Mouse (Mus musculus): Measurements from ENCODE around the gene Ftsj3. TPM values are rescaled to one million over a fixed set of nuclear protein-coding genes. Genes with fewer than 3 reads are reported as not detected.

The Ftsj3 gene
- total and polyA plus RNA-seq, 3 experiments: 205 to 308 TPM; not detected in 1

DNA sequence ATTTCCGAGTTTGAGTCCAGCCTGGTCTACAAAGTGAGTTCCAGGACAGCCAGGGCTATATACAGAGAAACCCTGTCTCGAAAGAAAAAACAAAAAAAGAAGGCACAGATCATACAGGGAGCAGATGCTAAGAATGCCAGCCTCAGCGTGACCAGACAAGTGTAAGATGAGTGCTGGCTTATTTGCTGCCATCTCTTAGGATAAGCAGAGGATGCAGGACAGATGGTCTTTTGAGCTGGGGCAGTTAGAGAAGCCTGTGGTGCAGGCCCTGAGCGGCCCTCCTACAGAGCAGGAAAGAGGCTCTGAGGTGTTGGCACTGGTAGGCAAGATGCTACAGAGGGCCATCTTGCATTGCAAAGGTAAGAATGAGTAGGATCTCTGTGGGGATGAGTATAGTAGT, 27.5 kb upstream of the Ftsj3 start:
- TF ChIP-seq HCFC1 (IDR thresholded peaks at IDR 0.05; ENCODE audit: low read depth, low read length) (no peak), UBTF (IDR thresholded peaks at IDR 0.05; ENCODE audit: borderline replicate concordance, insufficient read depth, low read depth, low read length) (no peak), MAFK (IDR thresholded peaks at IDR 0.05; ENCODE audit: borderline replicate concordance, low read depth, low read length) (no peak), RCOR1 (IDR thresholded peaks at IDR 0.05; ENCODE audit: low read depth, low read length) (no peak)
- Histone ChIP-seq H3K79me2 (ENCODE audit: control insufficient read depth, insufficient read depth, low read length, poor library complexity) (no peaks in the 10 kb centered on the region), H3K4me1 (ENCODE audit: control insufficient read depth in 1 of 2, insufficient read depth in 2 of 2, low read length in 2 of 2) (no peaks in the 10 kb centered on the region), H3K9ac (ENCODE audit: control insufficient read depth, low read depth, low read length, poor library complexity, severe bottlenecking) (no peak overlapping the region), H3K36me3 (ENCODE audit: control insufficient read depth in 1 of 2, insufficient read depth in 2 of 2, low read length in 2 of 2) (no peaks in the 10 kb centered on the region), H3K9me3 (replicated peaks; ENCODE audit: insufficient read depth, low read length) (no peaks in the 10 kb centered on the region), H3K27me3 (ENCODE audit: control insufficient read depth in 1 of 2, insufficient read depth in 2 of 2, low read length in 2 of 2) (no peaks in the 10 kb centered on the region), H3K27ac (ENCODE audit: control insufficient read depth, low read depth, low read length) (no peak overlapping the region), H3K4me3 (ENCODE audit: control insufficient read depth in 1 of 2, insufficient read depth in 1 of 2, low read depth in 2 of 2, low read length in 2 of 2) (no peak overlapping the region)
- no peak for DNase-seq (ENCODE audit: low read depth, low spot score)

DNA sequence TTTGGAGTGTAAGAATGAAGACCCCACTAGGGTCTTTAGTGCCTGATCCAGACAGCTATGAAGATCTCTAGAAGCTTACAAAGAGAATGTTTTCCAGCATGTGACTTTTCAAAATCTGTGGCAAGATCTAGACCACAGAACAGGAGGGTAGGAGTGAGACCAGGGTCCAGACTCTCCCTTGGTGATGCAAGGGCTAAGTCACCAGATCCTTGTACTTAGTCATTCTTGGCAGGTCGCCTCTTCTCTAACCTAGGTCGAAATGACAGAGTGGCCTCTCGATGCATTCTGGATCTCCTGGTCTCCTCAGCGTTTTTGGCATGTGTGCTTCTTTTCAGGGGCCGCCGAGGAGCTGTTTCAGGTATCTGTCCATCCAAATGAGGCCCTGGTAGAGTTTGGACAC, 26.6 kb upstream of the Ftsj3 start:
- no peak overlapping the region for H3K27ac ChIP-seq (ENCODE audit: control insufficient read depth, low read depth, low read length)
- no peaks in the 10 kb centered on the region for H3K79me2 ChIP-seq (ENCODE audit: control insufficient read depth, insufficient read depth, low read length, poor library complexity)
- TF ChIP-seq USF2 (IDR thresholded peaks at IDR 0.05; ENCODE audit: borderline replicate concordance in 1 of 2, insufficient read depth in 1 of 2, low read depth in 1 of 2, low read length in 2 of 2) (no peak), ETS1 (IDR thresholded peaks at IDR 0.05; ENCODE audit: low read depth, low read length) (no peak), HCFC1 (IDR thresholded peaks at IDR 0.05; ENCODE audit: low read depth, low read length) (no peak), RCOR1 (IDR thresholded peaks at IDR 0.05; ENCODE audit: low read depth, low read length) (no peak), MAFK (IDR thresholded peaks at IDR 0.05; ENCODE audit: borderline replicate concordance, low read depth, low read length) (no peak), MYC (IDR thresholded peaks at IDR 0.05; ENCODE audit: low read depth, low read length) (no peak), KAT2A (conservative IDR thresholded peaks at IDR 0.05; ENCODE audit: low read depth, low read length) (no peak)
- no peaks in the 10 kb centered on the region for H3K9me3 ChIP-seq (replicated peaks; ENCODE audit: insufficient read depth, low read length)
- no peaks in the 10 kb centered on the region for H3K27me3 ChIP-seq (ENCODE audit: control insufficient read depth in 1 of 2, insufficient read depth in 2 of 2, low read length in 2 of 2)
- H3K9ac ChIP-seq (ENCODE audit: control insufficient read depth, low read depth, low read length, poor library complexity, severe bottlenecking): no peak overlapping the region
- no peak for DNase-seq (ENCODE audit: low read depth, low spot score)
- no peaks in the 10 kb centered on the region for H3K36me3 ChIP-seq (ENCODE audit: control insufficient read depth in 1 of 2, insufficient read depth in 2 of 2, low read length in 2 of 2)
- peaks cover 0 to under 1% of the 10 kb centered on the region in 2 experiments; a peak in 1 of 4 replicates for H3K4me1 ChIP-seq (ENCODE audit: control insufficient read depth in 1 of 2, insufficient read depth in 2 of 2, low read length in 2 of 2)
- no peak overlapping the region for H3K4me3 ChIP-seq (ENCODE audit: control insufficient read depth in 1 of 2, insufficient read depth in 1 of 2, low read depth in 2 of 2, low read length in 2 of 2)

DNA sequence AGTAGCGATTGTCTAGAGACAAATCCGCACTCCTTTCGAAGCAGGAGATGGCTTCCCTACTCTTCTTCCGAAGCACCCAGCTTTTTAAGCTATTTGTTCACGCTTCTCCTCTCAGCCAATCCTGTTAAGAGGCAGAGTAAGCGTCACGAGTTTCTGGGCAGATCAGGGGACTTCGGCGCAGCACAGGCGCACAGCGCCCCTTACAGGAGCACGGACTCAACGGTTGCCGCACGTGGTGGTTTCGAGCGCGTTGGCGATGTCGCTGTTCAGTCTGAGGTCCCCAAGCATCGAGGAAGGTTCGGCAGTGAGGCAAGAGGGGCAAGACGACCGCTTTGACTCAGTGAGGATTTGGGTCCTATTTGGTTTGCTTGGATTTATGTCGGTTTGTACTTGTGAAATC, 20.6 kb upstream of the Ftsj3 start, which contains the start of gene Tcam1:
TSS of gene Tcam1 (plus strand) at position 219 of the 400 bp plus-strand sequence.
- DNase-seq (ENCODE audit: low read depth, low spot score): peak; percentile 99
- Histone ChIP-seq H3K79me2 (ENCODE audit: control insufficient read depth, insufficient read depth, low read length, poor library complexity) (peaks cover 16% of the 10 kb centered on the region), H3K9ac (ENCODE audit: control insufficient read depth, low read depth, low read length, poor library complexity, severe bottlenecking) (peak within 1 kb of the TSS; percentile 44), H3K4me3 (ENCODE audit: control insufficient read depth in 1 of 2, insufficient read depth in 1 of 2, low read depth in 2 of 2, low read length in 2 of 2) (peak within 1 kb of the TSS; percentile 2 to 6; a peak in 1 of 4 replicates), H3K27me3 (ENCODE audit: control insufficient read depth in 1 of 2, insufficient read depth in 2 of 2, low read length in 2 of 2) (no peaks in the 10 kb centered on the region), H3K4me1 (ENCODE audit: control insufficient read depth in 1 of 2, insufficient read depth in 2 of 2, low read length in 2 of 2) (peaks cover 0 to 22% of the 10 kb centered on the region in 2 experiments; a peak in 3 of 4 replicates), H3K36me3 (ENCODE audit: control insufficient read depth in 1 of 2, insufficient read depth in 2 of 2, low read length in 2 of 2) (peaks cover 0 to 9% of the 10 kb centered on the region in 2 experiments; a peak in 2 of 4 replicates), H3K27ac (ENCODE audit: control insufficient read depth, low read depth, low read length) (no peak within 1 kb of the TSS), H3K9me3 (replicated peaks; ENCODE audit: insufficient read depth, low read length) (no peaks in the 10 kb centered on the region)
- 0 out of 4 replicates have a peak, but pooled peaks of 1 of the 2 experiments have one; percentile 48 for TF ChIP-seq EP300 (IDR thresholded peaks at IDR 0.05; ENCODE audit: low read depth in 1 of 2, low read length in 2 of 2)
- peak; percentile 97 for TF ChIP-seq CHD2 (IDR thresholded peaks at IDR 0.05; ENCODE audit: low read length)
- TF ChIP-seq MXI1 (IDR thresholded peaks at IDR 0.05; ENCODE audit: low read depth, low read length): peak; percentile 93; the same call in 1 of the 2 replicates
- no peak for TF ChIP-seq E2F4 (IDR thresholded peaks at IDR 0.05; ENCODE audit: borderline replicate concordance, low read depth, low read length)
- no peak for TF ChIP-seq MEF2A (IDR thresholded peaks at IDR 0.05; ENCODE audit: extremely low read depth, insufficient replicate concordance, low read depth, low read length, poor library complexity, severe bottlenecking)
- TF ChIP-seq ETS1 (IDR thresholded peaks at IDR 0.05; ENCODE audit: low read depth, low read length): peak; percentile 65; the same call in 1 of the 2 replicates
- TF ChIP-seq ZMIZ1 (IDR thresholded peaks at IDR 0.05; ENCODE audit: low read depth, low read length): no peak
- TF ChIP-seq CHD1 (IDR thresholded peaks at IDR 0.05; ENCODE audit: low read depth, low read length): no peak
- peak in 1 of 2 experiments; percentile 45; a peak in 1 of 4 replicates for TF ChIP-seq POLR2A (IDR thresholded peaks at IDR 0.05; ENCODE audit: control insufficient read depth in 1 of 2, insufficient read depth in 1 of 2, low read depth in 1 of 2, low read length in 2 of 2, poor library complexity in 1 of 2)
- peak; percentile 60; the same call in 1 of the 2 replicates for TF ChIP-seq SIN3A (IDR thresholded peaks at IDR 0.05; ENCODE audit: low read length)
- TF ChIP-seq MYC (IDR thresholded peaks at IDR 0.05; ENCODE audit: low read depth, low read length): peak; percentile 100
- peak; percentile 88 for TF ChIP-seq BHLHE40 (IDR thresholded peaks at IDR 0.05; ENCODE audit: borderline replicate concordance, low read depth, low read length)
- peak; percentile 78 for TF ChIP-seq NRF1 (IDR thresholded peaks at IDR 0.05; ENCODE audit: insufficient read depth, low read depth, low read length, poor library complexity, severe bottlenecking)
- TF ChIP-seq RCOR1 (IDR thresholded peaks at IDR 0.05; ENCODE audit: low read depth, low read length): no peak
- TF ChIP-seq SMC3 (IDR thresholded peaks at IDR 0.05; ENCODE audit: low read depth, low read length): peak; percentile 46; the same call in 1 of the 2 replicates
- peak; percentile 75 to 91 (median 88) for TF ChIP-seq CTCF (IDR thresholded peaks at IDR 0.05 in 2 of 3, conservative IDR thresholded peaks at IDR 0.05 in 1 of 3; ENCODE audit: control insufficient read depth in 1 of 3, insufficient read depth in 1 of 3, low read depth in 2 of 3, low read length in 3 of 3, poor library complexity in 1 of 3, severe bottlenecking in 1 of 3)
- TF ChIP-seq MYB (IDR thresholded peaks at IDR 0.05; ENCODE audit: low read depth, low read length): peak; percentile 86
- TF ChIP-seq RAD21 (IDR thresholded peaks at IDR 0.05; ENCODE audit: low read depth, low read length): peak; percentile 59

Data from MEL (cell line).